Mouse (Mus musculus) midbrain, embryonic 16.5 days (tissue): ENCODE measurements around the gene Unc45b. TPM values are rescaled to one million over a fixed set of nuclear protein-coding genes. Genes with fewer than 3 reads are reported as not detected.
A peak's percentile ranks its signal among the peaks of the same experiment; 100 is the strongest.
"Not testable (repeated sequence)": the region's sequence is repeated elsewhere in the genome, so short reads cannot be mapped to it uniquely, and the experiment has no call there.

ENCODE experiments used
- ATAC-seq: fragments of 200-750 bp; cut with Nextera tagmentation; 2 replicates; pipeline ENCODE4 v1.8.0; 2017; ENCODE audit warnings: moderate TSS enrichment
- H3K27ac ChIP-seq: fragments of 300-500 bp; sonication (generic); 2 replicates; pipeline ENCODE4 v1.5.1; 2014; ENCODE audit warnings: mild to moderate bottlenecking, low read length, mixed read lengths
- H3K27me3 ChIP-seq: fragments of 300-500 bp; sonication (generic); 2 replicates; pipeline ENCODE4 v1.6.1; 2014; ENCODE audit warnings: low read depth, low read length, mixed read lengths; ENCODE audit not compliant: control insufficient read depth, insufficient read depth
- H3K36me3 ChIP-seq: fragments of 300-500 bp; sonication (generic); 2 replicates; pipeline ENCODE4 v1.6.1; 2014; ENCODE audit warnings: mild to moderate bottlenecking, low read length, moderate library complexity, mixed read lengths; ENCODE audit not compliant: control insufficient read depth, insufficient read depth
- H3K4me1 ChIP-seq: fragments of 300-500 bp; sonication (generic); 2 replicates; pipeline ENCODE4 v1.6.1; 2014; ENCODE audit warnings: mild to moderate bottlenecking, low read length, mixed read lengths; ENCODE audit not compliant: control insufficient read depth, insufficient read depth
- H3K4me2 ChIP-seq: fragments of 300-500 bp; sonication (generic); 2 replicates; pipeline ENCODE4 v1.6.1; 2014; ENCODE audit warnings: mild to moderate bottlenecking, low read length, mixed read lengths
- H3K4me3 ChIP-seq: fragments of 300-500 bp; sonication (generic); 2 replicates; pipeline ENCODE4 v1.5.1; 2014; ENCODE audit warnings: low read depth, mild to moderate bottlenecking, low read length, moderate library complexity, mixed read lengths
- H3K9ac ChIP-seq: fragments of 300-500 bp; sonication (generic); 2 replicates; pipeline ENCODE4 v1.6.1; 2014; ENCODE audit warnings: low read depth, low read length, mixed read lengths
- H3K9me3 ChIP-seq: fragments of 300-500 bp; sonication (generic); replicated peaks from 2 replicates; pipeline ENCODE4 v1.6.1; 2014; ENCODE audit warnings: mild to moderate bottlenecking, low read length, mixed read lengths; ENCODE audit not compliant: control insufficient read depth, poor library complexity, severe bottlenecking
- WGBS: fragments of 180-500 bp; shearing (Covaris S2); extraction: QIAGEN DNeasy Blood & Tissue Kit; methylation state at CpG from one replicate; pipeline ENCODE4 v1.1.7; 2014; 5-methylcytosine and 5-hydroxymethylcytosine counted together
- polyA plus RNA-seq: library from polyadenylated mRNA; unstranded; fragments of >200 nt; fragmentation: Nextera tagmentation; extraction: Ambion mirVana; gene quantifications from 2 replicates; pipeline ENCODE4 v1.2.1, GENCODE M21; 2015

Unc45b gene
- polyA plus RNA-seq, 1 experiment from 2014 or later = 1.5 TPM

- H3K4me3 ChIP-seq = no peak overlapping the region
- no peaks in the 10 kb centered on the region for H3K4me1 ChIP-seq
- H3K4me2 ChIP-seq = no peak overlapping the region
- no peak overlapping the region for H3K9ac ChIP-seq
- WGBS = 85% methylated on average over 8 of the region's 8 CpGs
- H3K27me3 ChIP-seq = no peaks in the 10 kb centered on the region
- no peak overlapping the region for H3K27ac ChIP-seq
- no peaks in the 10 kb centered on the region for H3K9me3 ChIP-seq
- no peaks in the 10 kb centered on the region for H3K36me3 ChIP-seq
- no peak for ATAC-seq
Observed at GRCm38 (mm10) chr11:82962215-82962614, 51.9 kb downstream of the Unc45b start.

- no peaks in the 10 kb centered on the region for H3K36me3 ChIP-seq
- no peaks in the 10 kb centered on the region for H3K27me3 ChIP-seq
- H3K27ac ChIP-seq = peak overlapping the region; percentile 56
- peak overlapping the region; percentile 61 for H3K4me2 ChIP-seq
- no peaks in the 10 kb centered on the region for H3K9me3 ChIP-seq
- H3K4me3 ChIP-seq = peak overlapping the region; percentile 29
- peak overlapping the region; percentile 54 for H3K9ac ChIP-seq
- 7% methylated on average over 31 of the region's 31 CpGs for WGBS
- peak; percentile 68; the same call in 1 of the 2 replicates for ATAC-seq
- peaks cover 4% of the 10 kb centered on the region; the same call in 1 of the 2 replicates for H3K4me1 ChIP-seq
Observed at GRCm38 (mm10) chr11:82970712-82971589, 60.6 kb downstream of the Unc45b start.

- Histone ChIP-seq H3K27ac (peak overlapping the region; percentile 56; the same call in 1 of the 2 replicates), H3K4me1 (peaks cover 4% of the 10 kb centered on the region; the same call in 1 of the 2 replicates), H3K4me2 (peak overlapping the region; percentile 61), H3K4me3 (no peak overlapping the region), H3K9me3 (no peaks in the 10 kb centered on the region), H3K27me3 (no peaks in the 10 kb centered on the region), H3K36me3 (no peaks in the 10 kb centered on the region), H3K9ac (0 out of 2 replicates have a peak overlapping the region, but pooled peaks have one; percentile 42)
- 61% methylated on average over 8 of the region's 11 CpGs for WGBS
- no peak for ATAC-seq
Observed at GRCm38 (mm10) chr11:82971590-82971974, 61.2 kb downstream of the Unc45b start.

GRCm38 (mm10) chr11:82973916-82974315 is 63.6 kb downstream of the Unc45b start:
- ATAC-seq = no peak
- no peaks in the 10 kb centered on the region for H3K36me3 ChIP-seq
- 65% methylated on average over 5 of the region's 5 CpGs for WGBS

GRCm38 (mm10) chr11:82982409-82982808 is 72.1 kb downstream of the Unc45b start:
- not testable (repeated sequence) for H3K9ac ChIP-seq, H3K4me2 ChIP-seq, H3K27ac ChIP-seq, ATAC-seq, H3K27me3 ChIP-seq, H3K4me1 ChIP-seq, H3K36me3 ChIP-seq, H3K9me3 ChIP-seq, H3K4me3 ChIP-seq
- 82% methylated on average over 2 of the region's 2 CpGs for WGBS

More at GRCm38 (mm10) chr11:82973916-82974315, 63.6 kb downstream of the Unc45b start:
- Histone ChIP-seq H3K4me3 (no peak overlapping the region), H3K27me3 (no peaks in the 10 kb centered on the region), H3K4me1 (peaks cover 4% of the 10 kb centered on the region; the same call in 1 of the 2 replicates), H3K9me3 (no peaks in the 10 kb centered on the region), H3K4me2 (no peak overlapping the region), H3K9ac (no peak overlapping the region), H3K27ac (no peak overlapping the region)

- Histone ChIP-seq H3K27ac (no peak overlapping the region), H3K4me3 (no peak overlapping the region), H3K27me3 (no peaks in the 10 kb centered on the region), H3K4me2 (no peak overlapping the region), H3K9me3 (no peaks in the 10 kb centered on the region), H3K9ac (no peak overlapping the region), H3K36me3 (no peaks in the 10 kb centered on the region), H3K4me1 (no peaks in the 10 kb centered on the region)
- ATAC-seq = no peak
- 86% methylated on average over 17 of the region's 17 CpGs for WGBS
Observed at GRCm38 (mm10) chr11:82983193-82983592, 72.8 kb downstream of the Unc45b start.

GRCm38 (mm10) chr11:82987621-82988020 is 77.3 kb downstream of the Unc45b start:
- Histone ChIP-seq H3K36me3 (no peaks in the 10 kb centered on the region), H3K27me3 (no peaks in the 10 kb centered on the region), H3K27ac (no peak overlapping the region), H3K4me2 (no peak overlapping the region), H3K4me3 (no peak overlapping the region), H3K9me3 (no peaks in the 10 kb centered on the region), H3K9ac (no peak overlapping the region), H3K4me1 (peaks cover 6% of the 10 kb centered on the region)
- no peak for ATAC-seq
- 88% methylated on average over 6 of the region's 6 CpGs for WGBS

GRCm38 (mm10) chr11:82989357-82989756 is 79.0 kb downstream of the Unc45b start:
- Histone ChIP-seq H3K27ac (no peak overlapping the region), H3K4me2 (no peak overlapping the region), H3K9me3 (no peaks in the 10 kb centered on the region), H3K27me3 (no peaks in the 10 kb centered on the region), H3K4me3 (no peak overlapping the region), H3K4me1 (peaks cover 6% of the 10 kb centered on the region), H3K9ac (no peak overlapping the region), H3K36me3 (no peaks in the 10 kb centered on the region)
- no peak for ATAC-seq
- 44% methylated on average over 12 of the region's 12 CpGs for WGBS
